Mouse (Mus musculus) liver, adult 2 months (tissue): Measurements from ENCODE around the gene Olfr314.

Experiments used
- CTCF ChIP-seq: fragments of 200-500 bp; IDR thresholded peaks from 2 replicates; pipeline ENCODE4 v1.5.1; 2011; ENCODE audit warnings: low read depth, low read length, control low read depth
- POLR2A ChIP-seq: fragments of 200-500 bp; IDR thresholded peaks from 2 replicates; pipeline ENCODE4 v1.6.1; 2011; ENCODE audit warnings: low read length, control low read depth; ENCODE audit not compliant: insufficient read depth; ENCODE audit errors: extremely low read depth

- TF ChIP-seq CTCF (no peak), POLR2A (no peak)
These were observed 13.1 kb downstream of the Olfr314 start for GRCm38 (mm10) chr11:58795856-58796255.
